Mouse (Mus musculus) G1E (cell line): ENCODE results near the gene Cdc42bpg.

Source experiments
- CTCF ChIP-seq: IDR thresholded peaks from 2 replicates; pipeline ENCODE4 v1.5.1; 2012; ENCODE audit warnings: low read depth, low read length, inconsistent platforms, mixed read lengths
- GATA1 ChIP-seq: IDR thresholded peaks from 2 replicates; pipeline ENCODE4 v1.6.1; 2012; ENCODE audit warnings: borderline replicate concordance, low read length, inconsistent platforms, mixed read lengths
- GATA2 ChIP-seq: IDR thresholded peaks from 2 replicates; pipeline ENCODE4 v1.6.1; 2012; ENCODE audit warnings: low read depth, low read length, inconsistent platforms, borderline replicate concordance
- POLR2AphosphoS5 ChIP-seq: IDR thresholded peaks from 2 replicates; pipeline ENCODE4 v1.6.1; 2012; ENCODE audit warnings: low read depth, low read length, inconsistent platforms; ENCODE audit not compliant: insufficient replicate concordance
- TAL1 ChIP-seq: conservative IDR thresholded peaks from 2 replicates; pipeline ENCODE4 v1.6.1; 2012; ENCODE audit warnings: low read depth, low read length, inconsistent platforms, mixed read lengths

DNA sequence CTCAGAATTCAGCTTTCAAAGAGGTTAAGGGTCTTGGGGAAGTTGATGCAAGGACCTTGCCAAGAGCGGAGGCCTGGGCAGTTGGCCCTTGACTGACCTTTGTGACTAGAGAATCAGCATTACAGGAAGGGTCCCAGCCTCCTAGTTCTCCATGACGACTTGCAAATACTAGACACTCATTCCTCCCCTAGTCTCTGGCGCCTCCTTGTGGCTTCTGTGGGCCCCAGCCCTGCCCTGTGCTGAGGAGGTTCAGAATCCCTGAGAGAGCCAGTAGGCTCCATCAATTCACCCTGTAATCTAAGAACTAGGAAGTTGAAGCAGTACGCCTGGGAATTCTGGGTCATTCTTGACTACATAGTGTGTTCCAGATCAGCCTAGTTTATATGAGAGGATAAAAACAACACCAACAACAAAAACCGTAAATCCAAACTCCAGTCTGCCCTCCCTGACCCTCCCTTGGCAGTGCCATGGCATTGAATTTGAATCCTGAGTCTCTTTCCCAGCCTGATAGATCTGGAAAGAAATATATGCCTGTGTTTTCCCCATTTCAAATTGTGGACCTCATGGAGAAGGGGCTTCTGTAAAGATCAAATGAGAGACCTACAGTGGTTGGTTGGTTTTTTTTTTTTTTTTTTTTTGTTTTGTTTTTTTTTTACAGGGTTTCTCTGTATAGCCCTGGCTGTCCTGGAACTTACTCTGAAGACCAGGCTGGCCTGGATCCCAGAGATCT is 1.3 kb upstream of the Cdc42bpg start:
- TF ChIP-seq CTCF (peak; percentile 97), GATA2 (no peak), GATA1 (no peak), TAL1 (no peak), POLR2AphosphoS5 (no peak)
